Mouse (Mus musculus) spleen, adult 2 months (tissue): ENCODE data around the gene Ankrd44.

Experiments used
- CTCF ChIP-seq: fragments of 200-500 bp; IDR thresholded peaks from 2 replicates; pipeline ENCODE4 v1.5.1; 2011; ENCODE audit warnings: mild to moderate bottlenecking, inconsistent platforms; ENCODE audit not compliant: insufficient read depth, insufficient read length, insufficient replicate concordance; ENCODE audit errors: extremely low read depth
- POLR2A ChIP-seq: fragments of 200-500 bp; IDR thresholded peaks from 2 replicates; pipeline ENCODE4 v1.6.1; 2011; ENCODE audit warnings: low read depth, low read length, inconsistent platforms

GRCm38 (mm10) chr1:54905632-54906031, 20.6 kb downstream of the Ankrd44 start:
- no peak for TF ChIP-seq POLR2A
- no peak for TF ChIP-seq CTCF
